In genomic region chr11:45154070-45154469, GRCm38 (mm10) we compare ENCODE assay signal across 26 mouse cellular contexts.
A peak's percentile ranks its signal among the peaks of the same experiment; 100 is the strongest.
DNase-seq lines count a peak whose midpoint lies in the region; ATAC-seq and TF ChIP-seq lines count a peak whose summit lies in the region.
"Had no signal": no experiment of that assay in that cellular context is flagged by ENCODE, and none has a peak within 500 bp of the region (broad histone marks: within the 10 kb centered on the region; RNA-seq: fewer than 3 reads in every experiment).

No protein-coding gene starts in this region.

- H3K9me3 ChIP-seq in hindbrain, embryonic 10.5 days, result no peaks in the 10 kb centered on the region
- H3K9me3 ChIP-seq in hindbrain, postnatal 0 days (ENCODE audit: low read length), result no peaks in the 10 kb centered on the region
- H3K9me3 ChIP-seq in neural tube, embryonic 12.5 days, result no peaks in the 10 kb centered on the region
- no peaks in the 10 kb centered on the region for H3K9me3 ChIP-seq in hindbrain, embryonic 14.5 days (ENCODE audit: control insufficient read depth, low read length)
- no peaks in the 10 kb centered on the region for H3K9me3 ChIP-seq in neural tube, embryonic 15.5 days (replicated peaks)
- H3K9me3 ChIP-seq: embryonic facial prominence, embryonic 13.5 days; heart, embryonic 13.5 days; intestine, embryonic 15.5 days; liver, embryonic 15.5 days; midbrain, embryonic 12.5 days had no signal

- no peak overlapping the region for H3K4me2 ChIP-seq in hindbrain, postnatal 0 days (ENCODE audit: low read depth, low read length)
- no peak overlapping the region for H3K4me2 ChIP-seq in neural tube, embryonic 12.5 days (replicated peaks)
- H3K4me2 ChIP-seq in hindbrain, embryonic 14.5 days (replicated peaks), result no peak overlapping the region; the same call in 1 of the 2 replicates
- H3K4me2 ChIP-seq in neural tube, embryonic 15.5 days, result peak overlapping the region; percentile 20; the same call in 1 of the 2 replicates
- H3K4me2 ChIP-seq: embryonic facial prominence, embryonic 13.5 days; heart, embryonic 13.5 days; intestine, embryonic 15.5 days; liver, embryonic 15.5 days; lung, embryonic 14.5 days; midbrain, embryonic 12.5 days had no signal

- no peak for TF ChIP-seq POLR2A in thymus, adult 2 months (IDR thresholded peaks at IDR 0.05; ENCODE audit: control insufficient read depth, extremely low read depth, insufficient read depth, low read length, poor library complexity)

- H3K9ac ChIP-seq in hindbrain, postnatal 0 days (replicated peaks; ENCODE audit: low read length), result no peak overlapping the region
- no peak overlapping the region for H3K9ac ChIP-seq in neural tube, embryonic 12.5 days
- H3K9ac ChIP-seq in hindbrain, embryonic 14.5 days, result no peak overlapping the region
- H3K9ac ChIP-seq in neural tube, embryonic 15.5 days (replicated peaks), result no peak overlapping the region
- H3K9ac ChIP-seq: embryonic facial prominence, embryonic 13.5 days; heart, embryonic 13.5 days; intestine, embryonic 15.5 days; liver, embryonic 15.5 days; lung, embryonic 14.5 days; midbrain, embryonic 12.5 days had no signal

- peaks cover 7% of the 10 kb centered on the region; the same call in 1 of the 2 replicates for H3K4me1 ChIP-seq in hindbrain, embryonic 10.5 days (replicated peaks)
- H3K4me1 ChIP-seq in hindbrain, postnatal 0 days (ENCODE audit: insufficient read depth, low read length), result no peaks in the 10 kb centered on the region
- H3K4me1 ChIP-seq in neural tube, embryonic 12.5 days, result 0 out of 2 replicates have a peak, but pooled peaks cover 6% of the 10 kb centered on the region
- peaks cover 10% of the 10 kb centered on the region for H3K4me1 ChIP-seq in hindbrain, embryonic 14.5 days (replicated peaks; ENCODE audit: control insufficient read depth, insufficient read depth, low read length)
- H3K4me1 ChIP-seq in neural tube, embryonic 15.5 days, result peaks cover 12% of the 10 kb centered on the region
- no peaks in the 10 kb centered on the region for H3K4me1 ChIP-seq in thymus, adult 2 months (replicated peaks; ENCODE audit: control insufficient read depth, insufficient read depth, low read length)
- H3K4me1 ChIP-seq: embryonic facial prominence, embryonic 13.5 days; heart, embryonic 13.5 days; intestine, embryonic 15.5 days; liver, embryonic 15.5 days; midbrain, embryonic 12.5 days had no signal

- TF ChIP-seq CTCF in hindbrain, postnatal 0 days (IDR thresholded peaks at IDR 0.05; ENCODE audit: low read depth), result no peak
- no peak for TF ChIP-seq CTCF in thymus, adult 2 months (IDR thresholded peaks at IDR 0.05; ENCODE audit: borderline replicate concordance, control insufficient read depth, extremely low read depth, insufficient read depth, low read length, poor library complexity)

- H3K4me3 ChIP-seq in hindbrain, embryonic 10.5 days, result no peak overlapping the region
- H3K4me3 ChIP-seq in hindbrain, postnatal 0 days (ENCODE audit: low read length), result no peak overlapping the region
- no peak overlapping the region for H3K4me3 ChIP-seq in neural tube, embryonic 12.5 days
- H3K4me3 ChIP-seq in hindbrain, embryonic 14.5 days (replicated peaks; ENCODE audit: low read length), result no peak overlapping the region
- no peak overlapping the region for H3K4me3 ChIP-seq in neural tube, embryonic 15.5 days (replicated peaks)
- no peak overlapping the region for H3K4me3 ChIP-seq in thymus, adult 2 months (ENCODE audit: control insufficient read depth, insufficient read depth, low read length)
- H3K4me3 ChIP-seq: embryonic facial prominence, embryonic 13.5 days; heart, embryonic 13.5 days; intestine, embryonic 15.5 days; liver, embryonic 15.5 days; midbrain, embryonic 12.5 days; myocyte had no signal

- no peaks in the 10 kb centered on the region for H3K36me3 ChIP-seq in hindbrain, embryonic 10.5 days
- no peaks in the 10 kb centered on the region for H3K36me3 ChIP-seq in hindbrain, postnatal 0 days (ENCODE audit: insufficient read depth, low read length)
- no peaks in the 10 kb centered on the region for H3K36me3 ChIP-seq in neural tube, embryonic 12.5 days
- H3K36me3 ChIP-seq in hindbrain, embryonic 14.5 days (replicated peaks; ENCODE audit: control insufficient read depth, insufficient read depth), result no peaks in the 10 kb centered on the region
- H3K36me3 ChIP-seq in neural tube, embryonic 15.5 days, result no peaks in the 10 kb centered on the region
- no peaks in the 10 kb centered on the region for H3K36me3 ChIP-seq in thymus, adult 2 months (ENCODE audit: control insufficient read depth, insufficient read depth, low read length)
- H3K36me3 ChIP-seq: embryonic facial prominence, embryonic 13.5 days; heart, embryonic 13.5 days; intestine, embryonic 15.5 days; liver, embryonic 15.5 days; midbrain, embryonic 12.5 days had no signal

- no peaks in the 10 kb centered on the region for H3K27me3 ChIP-seq in hindbrain, embryonic 10.5 days (ENCODE audit: insufficient read depth, poor library complexity, severe bottlenecking)
- no peaks in the 10 kb centered on the region for H3K27me3 ChIP-seq in hindbrain, postnatal 0 days (ENCODE audit: insufficient read depth, low read length)
- H3K27me3 ChIP-seq in neural tube, embryonic 12.5 days (replicated peaks), result no peaks in the 10 kb centered on the region
- no peaks in the 10 kb centered on the region for H3K27me3 ChIP-seq in hindbrain, embryonic 14.5 days (ENCODE audit: control insufficient read depth, insufficient read depth, low read length)
- no peaks in the 10 kb centered on the region for H3K27me3 ChIP-seq in neural tube, embryonic 15.5 days (replicated peaks)
- no peaks in the 10 kb centered on the region for H3K27me3 ChIP-seq in thymus, adult 2 months (ENCODE audit: control insufficient read depth, insufficient read depth, low read length)
- H3K27me3 ChIP-seq: heart, embryonic 13.5 days; intestine, embryonic 15.5 days; liver, embryonic 15.5 days; midbrain, embryonic 12.5 days had no signal

- no peak for DNase-seq in hindbrain, embryonic 10.5 days (ENCODE audit: low spot score)
- DNase-seq in hindbrain, postnatal 0 days (ENCODE audit: low spot score), result no peak
- no peak for DNase-seq in neural tube, embryonic 10.5 days (ENCODE audit: extremely low spot score, low spot score)
- DNase-seq in hindbrain, embryonic 14.5 days (ENCODE audit: low spot score), result no peak
- no peak for DNase-seq in layer of hippocampus, adult 8-10 months (ENCODE audit: low spot score in 2 of 2)
- DNase-seq in thymus, adult 2 months, result no peak
- DNase-seq: cerebellum, adult 18-20 months; gastrocnemius, postnatal 10 days; heart, postnatal 10 days; kidney, adult 8-10 months; layer of hippocampus, postnatal 36 days; lung, embryonic 14.5 days; right cerebral cortex, postnatal 4 days; thymus, adult 18-20 months; thymus, postnatal 4 days had no signal

- no peak for ATAC-seq in hindbrain, postnatal 0 days
- ATAC-seq in neural tube, embryonic 12.5 days (ENCODE audit: low FRiP score, low read depth), result peak; percentile 37; the same call in 1 of the 2 replicates
- no peak for ATAC-seq in hindbrain, embryonic 14.5 days (ENCODE audit: low FRiP score)
- ATAC-seq in neural tube, embryonic 15.5 days (ENCODE audit: low FRiP score), result peak; percentile 68; the same call in 1 of the 2 replicates
- ATAC-seq: CD4-positive, CD25-positive, alpha-beta regulatory T cell, adult 4 months; intestine, embryonic 15.5 days had no signal

- H3K27ac ChIP-seq in hindbrain, embryonic 10.5 days, result peak overlapping the region; percentile 40; the same call in 1 of the 2 replicates
- no peak overlapping the region for H3K27ac ChIP-seq in hindbrain, postnatal 0 days
- H3K27ac ChIP-seq in neural tube, embryonic 12.5 days, result no peak overlapping the region
- H3K27ac ChIP-seq in hindbrain, embryonic 14.5 days, result peak overlapping the region; percentile 69
- H3K27ac ChIP-seq in neural tube, embryonic 15.5 days (replicated peaks), result peak overlapping the region; percentile 71
- no peak overlapping the region for H3K27ac ChIP-seq in thymus, adult 2 months (ENCODE audit: control insufficient read depth, insufficient read depth, low read length)
- H3K27ac ChIP-seq: embryonic facial prominence, embryonic 13.5 days; heart, embryonic 13.5 days; intestine, embryonic 15.5 days; kidney, postnatal 0 days; liver, embryonic 15.5 days; midbrain, embryonic 12.5 days; stomach, postnatal 0 days had no signal

- 88% methylated on average over 6 of the region's 6 CpGs for WGBS in hindbrain, embryonic 10.5 days
- 66% methylated on average over 6 of the region's 6 CpGs for WGBS in hindbrain, postnatal 0 days
- WGBS in neural tube, embryonic 12.5 days, result 63% methylated on average over 6 of the region's 6 CpGs
- 65% methylated on average over 6 of the region's 6 CpGs for WGBS in hindbrain, embryonic 14.5 days
- 44% methylated on average over 6 of the region's 6 CpGs for WGBS in neural tube, embryonic 15.5 days
- 90% methylated on average over 6 of the region's 6 CpGs for WGBS in thymus, adult 2 months

Comparison
In these comparisons a context has a peak if more than half of its experiments do, and no peak if none do; other contexts are left out.
1. H3K27ac ChIP-seq: peak in hindbrain, embryonic 10.5 days (single experiment), hindbrain, embryonic 14.5 days (single experiment) and neural tube, embryonic 15.5 days (single experiment); none in hindbrain, postnatal 0 days (single experiment), neural tube, embryonic 12.5 days (single experiment) and thymus, adult 2 months (single experiment).
2. ATAC-seq: peak in neural tube, embryonic 12.5 days (single experiment) and neural tube, embryonic 15.5 days (single experiment); none in hindbrain, postnatal 0 days (single experiment) and hindbrain, embryonic 14.5 days (single experiment).